In the genomic region with DNA sequence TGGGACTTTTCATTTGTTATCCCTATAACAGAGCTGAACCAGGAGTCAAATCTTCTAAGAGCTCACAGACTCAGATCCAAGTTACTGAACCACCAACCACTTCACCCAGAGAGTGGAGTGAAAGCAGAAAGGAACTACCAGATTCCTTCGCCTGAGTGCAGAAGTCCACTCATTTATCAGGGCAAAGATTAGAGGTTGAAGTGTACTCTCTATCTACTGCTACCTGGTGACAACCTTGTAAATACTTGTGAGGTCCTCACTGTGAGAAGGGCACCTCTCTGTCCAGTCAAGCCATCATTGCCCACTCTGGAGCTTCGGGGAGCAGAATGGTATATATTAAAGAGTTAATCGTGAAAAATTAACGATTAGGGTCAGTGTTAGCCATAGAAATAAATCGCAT, we compare ENCODE assay signal across 20 mouse cellular contexts.
"Had no signal": no experiment of that assay in that cellular context is flagged by ENCODE, and none has a peak within 500 bp of the region (broad histone marks: within the 10 kb centered on the region; RNA-seq: fewer than 3 reads in every experiment).

No protein-coding gene starts in this region.

- H3K9me3 ChIP-seq: liver, embryonic 13.5 days; liver, embryonic 15.5 days; lung, embryonic 15.5 days; midbrain, embryonic 12.5 days; neural tube, embryonic 12.5 days had no signal

- H3K4me2 ChIP-seq: liver, embryonic 13.5 days; liver, embryonic 15.5 days; lung, embryonic 15.5 days; midbrain, embryonic 12.5 days; neural tube, embryonic 12.5 days had no signal

- H3K27ac ChIP-seq: liver, embryonic 13.5 days; liver, embryonic 15.5 days; lung, embryonic 15.5 days; macrophage; midbrain, embryonic 12.5 days; neural tube, embryonic 12.5 days had no signal

- H3K4me3 ChIP-seq: liver, embryonic 13.5 days; liver, embryonic 15.5 days; lung, embryonic 15.5 days; megakaryocyte, embryonic 14.5 days; midbrain, embryonic 12.5 days; neural tube, embryonic 12.5 days had no signal

- ATAC-seq: liver, postnatal 0 days; lung, postnatal 0 days had no signal

- H3K9ac ChIP-seq: liver, embryonic 13.5 days; liver, embryonic 15.5 days; liver, postnatal 0 days; lung, embryonic 15.5 days; midbrain, embryonic 12.5 days; neural tube, embryonic 12.5 days had no signal

- H3K4me1 ChIP-seq: liver, embryonic 13.5 days; liver, embryonic 15.5 days; lung, embryonic 15.5 days; megakaryocyte, embryonic 14.5 days; midbrain, embryonic 12.5 days; neural tube, embryonic 12.5 days had no signal

- DNase-seq: liver, embryonic 13.5 days; liver, postnatal 0 days; lung, adult 2 months; lung, postnatal 14 days; lung, postnatal 36 days; midbrain, embryonic 14.5 days; retina, postnatal 1 day; right cerebral cortex, adult 18-20 months; right cerebral cortex, postnatal 25 days; right cerebral cortex, postnatal 4 days; thymus, adult 18-20 months; thymus, postnatal 14 days; thymus, postnatal 36 days had no signal

- H3K36me3 ChIP-seq: liver, embryonic 13.5 days; liver, embryonic 15.5 days; lung, embryonic 15.5 days; midbrain, embryonic 12.5 days; neural tube, embryonic 12.5 days had no signal

- H3K27me3 ChIP-seq: liver, embryonic 13.5 days; liver, embryonic 15.5 days; lung, embryonic 15.5 days; midbrain, embryonic 12.5 days; neural tube, embryonic 12.5 days had no signal
